Mouse (Mus musculus) thymus, adult 2 months (tissue): ENCODE data around the gene Klk1b16.
"Not testable (repeated sequence)": the region's sequence is repeated elsewhere in the genome, so short reads cannot be mapped to it uniquely, and the experiment has no call there.

Experiments used
- CTCF ChIP-seq: fragments of 200-500 bp; IDR thresholded peaks from 2 replicates; pipeline ENCODE4 v1.5.1; 2012; ENCODE audit warnings: mild to moderate bottlenecking, control low read depth, low read length, moderate library complexity, borderline replicate concordance; ENCODE audit not compliant: control insufficient read depth, poor library complexity, insufficient read depth; ENCODE audit errors: extremely low read depth
- POLR2A ChIP-seq: fragments of 200-500 bp; IDR thresholded peaks from 2 replicates; pipeline ENCODE4 v1.6.1; 2012; ENCODE audit warnings: mild to moderate bottlenecking, low read length, control low read depth, moderate library complexity; ENCODE audit not compliant: control insufficient read depth, poor library complexity, insufficient read depth; ENCODE audit errors: extremely low read depth

DNA sequence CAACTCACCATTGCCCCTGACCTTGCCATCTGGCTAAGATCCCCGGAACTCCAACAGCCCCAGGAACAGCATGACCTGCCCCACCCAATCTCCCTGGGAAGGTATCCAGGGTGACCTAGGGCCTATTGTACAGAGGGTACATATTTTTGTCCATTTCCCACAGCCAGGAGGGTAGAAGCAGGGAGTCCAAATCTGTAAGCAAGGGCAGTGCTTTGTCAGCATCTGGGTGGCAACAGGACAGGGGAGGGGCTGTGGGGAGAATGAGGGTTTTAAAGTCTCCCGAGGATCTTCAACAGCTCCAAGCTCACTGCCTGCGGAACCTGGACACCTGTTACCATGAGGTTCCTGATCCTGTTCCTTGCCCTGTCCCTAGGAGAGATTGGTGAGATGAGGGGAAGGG, 34.5 kb upstream of the Klk1b16 start, which contains the start of gene Klk1b21:
- TF ChIP-seq CTCF, POLR2A: not testable (repeated sequence)
